Mouse (Mus musculus) brain, adult 2 months (tissue): ENCODE measurements at regions not wholly inside any gene's neighbourhood (a gene's known extent, or its start where the extent isn't known, plus 50 kb on each side); places are given as distances from the start of the nearest gene placed in this dataset.

Source experiments
- DNase-seq: peaks from one replicate; pipeline ENCODE4 v3.0.0; 2011; ENCODE audit warnings: low read depth, low spot score

GRCm38 (mm10) chr6:51094304-51094703 is 338.2 kb upstream of the Nfe2l3 start:
- DNase-seq = no peak

GRCm38 (mm10) chr6:51097488-51097887 is 335.0 kb upstream of the Nfe2l3 start:
- no peak for DNase-seq

GRCm38 (mm10) chr6:51100341-51100740 is 332.1 kb upstream of the Nfe2l3 start:
- DNase-seq = no peak

- DNase-seq = no peak
These were observed 329.2 kb upstream of the Nfe2l3 start for GRCm38 (mm10) chr6:51103236-51103635.

- DNase-seq = peak; percentile 18
These were observed 328.1 kb upstream of the Nfe2l3 start for GRCm38 (mm10) chr6:51104336-51104735.

GRCm38 (mm10) chr6:51108336-51108956 is 324.0 kb upstream of the Nfe2l3 start:
- peak; percentile 6 for DNase-seq

- no peak for DNase-seq
These were observed 321.9 kb upstream of the Nfe2l3 start for GRCm38 (mm10) chr6:51110596-51110995.

GRCm38 (mm10) chr6:51114604-51115333 is 317.7 kb upstream of the Nfe2l3 start:
- DNase-seq = peak; percentile 37

GRCm38 (mm10) chr6:51118833-51119535 is 313.5 kb upstream of the Nfe2l3 start:
- no peak for DNase-seq

GRCm38 (mm10) chr6:51119691-51120302 is 312.7 kb upstream of the Nfe2l3 start:
- DNase-seq = no peak

- no peak for DNase-seq
These were observed 309.5 kb upstream of the Nfe2l3 start for GRCm38 (mm10) chr6:51122941-51123340.

GRCm38 (mm10) chr6:51127851-51128250 is 304.6 kb upstream of the Nfe2l3 start:
- DNase-seq = no peak

GRCm38 (mm10) chr6:51129096-51129495 is 303.4 kb upstream of the Nfe2l3 start:
- no peak for DNase-seq

GRCm38 (mm10) chr6:51129591-51129990 is 302.9 kb upstream of the Nfe2l3 start:
- DNase-seq = no peak

- DNase-seq = no peak
These were observed 287.7 kb upstream of the Nfe2l3 start for GRCm38 (mm10) chr6:51144762-51145161.

GRCm38 (mm10) chr6:51145863-51146262 is 286.6 kb upstream of the Nfe2l3 start:
- no peak for DNase-seq

- DNase-seq = no peak
These were observed 283.6 kb upstream of the Nfe2l3 start for GRCm38 (mm10) chr6:51148821-51149220.

GRCm38 (mm10) chr6:51150066-51150465 is 282.4 kb upstream of the Nfe2l3 start:
- no peak for DNase-seq

- no peak for DNase-seq
These were observed 282.0 kb upstream of the Nfe2l3 start for GRCm38 (mm10) chr6:51150486-51150885.

- DNase-seq = peak; percentile 73
These were observed 281.6 kb upstream of the Nfe2l3 start for GRCm38 (mm10) chr6:51150916-51151315.

GRCm38 (mm10) chr6:51156836-51157370 is 275.6 kb upstream of the Nfe2l3 start:
- DNase-seq = no peak

GRCm38 (mm10) chr6:51161149-51161548 is 271.3 kb upstream of the Nfe2l3 start:
- DNase-seq = no peak
